Mouse (Mus musculus) lung, embryonic 14.5 days (tissue): ENCODE measurements at regions not wholly inside any gene's neighbourhood (a gene's known extent, or its start where the extent isn't known, plus 50 kb on each side); places are given as distances from the start of the nearest gene placed in this dataset.

ENCODE experiments used
- ATAC-seq: fragments of 200-750 bp; cut with Nextera tagmentation; 2 replicates; pipeline ENCODE4 v1.8.0; 2017; ENCODE audit warnings: mild to moderate bottlenecking, moderate TSS enrichment, moderate library complexity; ENCODE audit not compliant: insufficient read depth
- DNase-seq: peaks from one replicate; pipeline ENCODE4 v3.0.0-alpha.2; 2015
- H3K27ac ChIP-seq: fragments of 300-500 bp; sonication (generic); 2 replicates; pipeline ENCODE4 v1.5.1; 2014; ENCODE audit warnings: low read depth, mild to moderate bottlenecking, moderate library complexity
- H3K27me3 ChIP-seq: fragments of 300-500 bp; sonication (generic); 2 replicates; pipeline ENCODE4 v1.6.1; 2014; ENCODE audit warnings: low read length, control low read depth; ENCODE audit not compliant: insufficient read depth
- H3K36me3 ChIP-seq: fragments of 300-500 bp; sonication (generic); 2 replicates; pipeline ENCODE4 v1.6.1; 2014; ENCODE audit warnings: control low read depth; ENCODE audit not compliant: insufficient read depth
- H3K4me1 ChIP-seq: fragments of 300-500 bp; sonication (generic); 2 replicates; pipeline ENCODE4 v1.6.1; 2014; ENCODE audit warnings: antibody characterized with exemption, control low read depth; ENCODE audit not compliant: insufficient read depth
- H3K4me2 ChIP-seq: fragments of 300-500 bp; sonication (generic); 2 replicates; pipeline ENCODE4 v1.6.1; 2014; ENCODE audit warnings: mild to moderate bottlenecking
- H3K4me3 ChIP-seq: fragments of 300-500 bp; sonication (generic); 2 replicates; pipeline ENCODE4 v1.5.1; 2014; ENCODE audit warnings: low read depth, low read length
- H3K9ac ChIP-seq: fragments of 300-500 bp; sonication (generic); 2 replicates; pipeline ENCODE4 v1.6.1; 2014
- H3K9me3 ChIP-seq: fragments of 300-500 bp; sonication (generic); 2 replicates; pipeline ENCODE4 v1.6.1; 2016; ENCODE audit warnings: low read depth, low read length, control low read depth
- CTCF ChIP-seq: IDR thresholded peaks from 2 replicates; pipeline ENCODE4 v1.5.1; 2016; ENCODE audit warnings: antibody characterized with exemption, low read depth
- WGBS: fragments of 180-500 bp; shearing (Covaris S2); extraction: QIAGEN DNeasy Blood & Tissue Kit; methylation state at CpG from one replicate; pipeline ENCODE4 v1.1.7; 2014; 5-methylcytosine and 5-hydroxymethylcytosine counted together

DNA sequence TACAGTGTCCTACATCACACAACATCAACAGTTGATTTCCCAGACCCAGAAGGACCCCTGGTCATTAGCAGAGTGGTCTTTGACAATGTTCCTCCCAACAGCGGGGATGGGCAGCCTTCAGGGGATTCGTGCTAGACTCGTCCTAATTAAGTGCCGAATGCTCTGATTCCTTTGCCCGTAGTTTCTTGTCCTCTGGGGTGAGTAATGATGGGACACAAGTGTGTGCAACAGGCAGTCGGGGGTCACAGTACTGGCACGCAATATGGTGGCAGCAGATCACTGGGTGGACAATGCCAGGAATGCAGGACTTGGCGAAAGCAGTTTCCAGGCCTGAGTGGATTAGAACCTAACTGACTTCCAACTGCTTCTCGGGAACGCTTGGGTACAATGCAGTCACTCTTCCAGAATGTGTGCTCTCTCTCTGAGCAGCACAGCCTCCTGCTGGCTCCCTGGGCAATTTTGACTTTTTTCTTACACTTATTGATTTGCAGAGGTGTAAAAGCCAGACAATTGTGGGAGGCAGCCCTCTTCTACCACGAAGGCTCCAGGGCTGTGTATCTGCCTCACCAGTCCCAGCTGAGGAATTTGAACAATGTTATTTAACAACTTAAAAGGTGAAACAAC lies 59.9 kb upstream of the Ssx2ip start:
- Histone ChIP-seq H3K27ac (no peak overlapping the region), H3K36me3 (no peaks in the 10 kb centered on the region), H3K4me3 (no peak overlapping the region), H3K9me3 (no peaks in the 10 kb centered on the region), H3K9ac (no peak overlapping the region), H3K4me2 (no peak overlapping the region), H3K27me3 (no peaks in the 10 kb centered on the region), H3K4me1 (no peaks in the 10 kb centered on the region)
- no peak for TF ChIP-seq CTCF
- WGBS: 77% methylated on average over 11 of the region's 11 CpGs
- ATAC-seq (no peak), DNase-seq (no peak)

GRCm38 (mm10) chr3:146345308-146345780 lies 59.1 kb upstream of the Ssx2ip start:
- H3K9ac ChIP-seq: 0 out of 2 replicates have a peak overlapping the region, but pooled peaks have one; percentile 6
- ATAC-seq: peak; percentile 83
- H3K27ac ChIP-seq: no peak overlapping the region
- peak overlapping the region; percentile 56 for H3K4me2 ChIP-seq
- H3K9me3 ChIP-seq: no peaks in the 10 kb centered on the region
- H3K4me1 ChIP-seq: no peaks in the 10 kb centered on the region
- DNase-seq: peak; percentile 87
- peak; percentile 96 for TF ChIP-seq CTCF
- peak overlapping the region; percentile 20 for H3K4me3 ChIP-seq
- no peaks in the 10 kb centered on the region for H3K36me3 ChIP-seq
- H3K27me3 ChIP-seq: no peaks in the 10 kb centered on the region
- 4% methylated on average over 18 of the region's 18 CpGs for WGBS

- H3K4me1 ChIP-seq: no peaks in the 10 kb centered on the region
- no peaks in the 10 kb centered on the region for H3K36me3 ChIP-seq
- H3K4me2 ChIP-seq: no peak overlapping the region
- no peak for TF ChIP-seq CTCF
- ATAC-seq (no peak), DNase-seq (no peak)
- H3K9ac ChIP-seq: no peak overlapping the region
- no peaks in the 10 kb centered on the region for H3K9me3 ChIP-seq
- WGBS: 69% methylated on average over 4 of the region's 4 CpGs
- no peak overlapping the region for H3K27ac ChIP-seq
- no peaks in the 10 kb centered on the region for H3K27me3 ChIP-seq
- no peak overlapping the region for H3K4me3 ChIP-seq
Measured at GRCm38 (mm10) chr3:146345946-146346345, 58.5 kb upstream of the Ssx2ip start.

- Histone ChIP-seq H3K9ac (no peak overlapping the region), H3K27ac (no peak overlapping the region), H3K9me3 (no peaks in the 10 kb centered on the region), H3K4me2 (no peak overlapping the region), H3K4me1 (no peaks in the 10 kb centered on the region), H3K36me3 (no peaks in the 10 kb centered on the region), H3K4me3 (no peak overlapping the region), H3K27me3 (no peaks in the 10 kb centered on the region)
- TF ChIP-seq CTCF: no peak
- ATAC-seq: no peak
- DNase-seq: no peak
- 81% methylated on average over 3 of the region's 3 CpGs for WGBS
Measured at GRCm38 (mm10) chr3:146347311-146347710, 57.1 kb upstream of the Ssx2ip start.

GRCm38 (mm10) chr3:146348921-146349320 lies 55.5 kb upstream of the Ssx2ip start:
- no peak for ATAC-seq
- Histone ChIP-seq H3K4me2 (no peak overlapping the region), H3K27me3 (no peaks in the 10 kb centered on the region), H3K9ac (no peak overlapping the region), H3K4me1 (no peaks in the 10 kb centered on the region), H3K36me3 (no peaks in the 10 kb centered on the region), H3K27ac (no peak overlapping the region), H3K4me3 (no peak overlapping the region), H3K9me3 (no peaks in the 10 kb centered on the region)
- no peak for TF ChIP-seq CTCF
- 74% methylated on average over 8 of the region's 8 CpGs for WGBS
- no peak for DNase-seq

- 54% methylated on average over 8 of the region's 8 CpGs for WGBS
Measured at GRCm38 (mm10) chr3:146349393-146349792, 55.0 kb upstream of the Ssx2ip start.

GRCm38 (mm10) chr3:146350126-146350525 lies 54.3 kb upstream of the Ssx2ip start:
- no peak for ATAC-seq
- Histone ChIP-seq H3K9ac (no peak overlapping the region), H3K9me3 (no peaks in the 10 kb centered on the region), H3K27me3 (no peaks in the 10 kb centered on the region), H3K4me3 (no peak overlapping the region), H3K36me3 (no peaks in the 10 kb centered on the region), H3K4me2 (no peak overlapping the region), H3K4me1 (no peaks in the 10 kb centered on the region), H3K27ac (no peak overlapping the region)
- no peak for TF ChIP-seq CTCF
- WGBS: 92% methylated on average over 9 of the region's 9 CpGs
- DNase-seq: no peak

More at GRCm38 (mm10) chr3:146349393-146349792, 55.0 kb upstream of the Ssx2ip start:
- Histone ChIP-seq H3K27ac (no peak overlapping the region), H3K9ac (no peak overlapping the region), H3K36me3 (no peaks in the 10 kb centered on the region), H3K4me3 (no peak overlapping the region), H3K27me3 (no peaks in the 10 kb centered on the region), H3K9me3 (no peaks in the 10 kb centered on the region), H3K4me1 (no peaks in the 10 kb centered on the region), H3K4me2 (no peak overlapping the region)
- no peak for TF ChIP-seq CTCF
- DNase-seq (no peak), ATAC-seq (no peak)
